Mouse (Mus musculus) lung, embryonic 15.5 days (tissue): Measurements from ENCODE around the gene Mog. TPM values are rescaled to one million over a fixed set of nuclear protein-coding genes. Genes with fewer than 3 reads are reported as not detected.

Source experiments
- ATAC-seq: fragments of 200-750 bp; cut with Nextera tagmentation; 2 replicates; pipeline ENCODE4 v1.8.0; 2017; ENCODE audit warnings: moderate number of reproducible peaks, borderline replicate concordance; ENCODE audit not compliant: low FRiP score, low TSS enrichment; ENCODE audit errors: extremely low read depth
- H3K27ac ChIP-seq: fragments of 300-500 bp; sonication (generic); 2 replicates; pipeline ENCODE4 v1.5.1; 2015; ENCODE audit warnings: moderate library complexity, mild to moderate bottlenecking, inconsistent platforms
- H3K27me3 ChIP-seq: fragments of 300-500 bp; sonication (generic); 2 replicates; pipeline ENCODE4 v1.6.1; 2015; ENCODE audit warnings: inconsistent platforms
- H3K36me3 ChIP-seq: fragments of 300-500 bp; sonication (generic); 2 replicates; pipeline ENCODE4 v1.6.1; 2015; ENCODE audit warnings: inconsistent platforms
- H3K4me1 ChIP-seq: fragments of 300-500 bp; sonication (generic); 2 replicates; pipeline ENCODE4 v1.6.1; 2015; ENCODE audit warnings: inconsistent platforms
- H3K4me2 ChIP-seq: fragments of 300-500 bp; sonication (generic); 2 replicates; pipeline ENCODE4 v1.6.1; 2015; ENCODE audit warnings: inconsistent platforms, mild to moderate bottlenecking, moderate library complexity
- H3K4me3 ChIP-seq: fragments of 300-500 bp; sonication (generic); 2 replicates; pipeline ENCODE4 v1.5.1; 2015; ENCODE audit warnings: mild to moderate bottlenecking, inconsistent platforms
- H3K9ac ChIP-seq: fragments of 300-500 bp; sonication (generic); 2 replicates; pipeline ENCODE4 v1.6.1; 2015; ENCODE audit warnings: inconsistent platforms
- H3K9me3 ChIP-seq: fragments of 300-500 bp; sonication (generic); 2 replicates; pipeline ENCODE4 v1.6.1; 2016; ENCODE audit warnings: inconsistent platforms
- WGBS: fragments of 180-500 bp; shearing (Covaris S2); methylation state at CpG from one replicate; pipeline ENCODE4 v1.1.7; 2015; 5-methylcytosine and 5-hydroxymethylcytosine counted together
- polyA plus RNA-seq: library from polyadenylated mRNA; unstranded; fragments of >200 nt; fragmentation: Nextera tagmentation; extraction: Ambion mirVana; gene quantifications from 2 replicates; pipeline ENCODE4 v1.2.1, GENCODE M21; 2015

The Mog gene
- polyA plus RNA-seq, 1 experiment from 2014 or later = 0.14 TPM

- H3K9me3 ChIP-seq = no peaks in the 10 kb centered on the region
- 31% methylated on average over 5 of the region's 5 CpGs for WGBS
- H3K4me1 ChIP-seq = no peaks in the 10 kb centered on the region
- no peak within 1 kb of the TSS for H3K9ac ChIP-seq
- H3K27me3 ChIP-seq = peaks cover 30% of the 10 kb centered on the region
- peak within 1 kb of the TSS; percentile 47 for H3K4me2 ChIP-seq
- H3K36me3 ChIP-seq = no peaks in the 10 kb centered on the region
- ATAC-seq = no peak
- H3K27ac ChIP-seq = no peak within 1 kb of the TSS
- peak within 1 kb of the TSS; percentile 12; the same call in 1 of the 2 replicates for H3K4me3 ChIP-seq
Measured at GRCm38 (mm10) chr17:36989437-36989836, 33.8 kb downstream of the Mog start, which contains the start of gene H2-M5. Gene H2-M5, minus strand, starts transcription at chr17:36989537.

- no peak; the same call in 1 of the 2 replicates for ATAC-seq
- H3K4me3 ChIP-seq = peak overlapping the region; percentile 12; the same call in 1 of the 2 replicates
Measured at GRCm38 (mm10) chr17:36988475-36988874, 34.7 kb downstream of the Mog start.

GRCm38 (mm10) chr17:36982253-36983155 is 40.7 kb downstream of the Mog start:
- Histone ChIP-seq H3K4me3 (no peak overlapping the region), H3K9me3 (no peaks in the 10 kb centered on the region), H3K27me3 (peaks cover 6% of the 10 kb centered on the region; the same call in 1 of the 2 replicates), H3K4me2 (no peak overlapping the region), H3K4me1 (peaks cover 10% of the 10 kb centered on the region; the same call in 1 of the 2 replicates), H3K27ac (peak overlapping the region; percentile 69), H3K9ac (no peak overlapping the region), H3K36me3 (no peaks in the 10 kb centered on the region)
- WGBS = 31% methylated on average over 5 of the region's 5 CpGs
- ATAC-seq = peak; percentile 15; the same call in 1 of the 2 replicates

More at GRCm38 (mm10) chr17:36988475-36988874, 34.7 kb downstream of the Mog start:
- no peaks in the 10 kb centered on the region for H3K36me3 ChIP-seq
- H3K4me2 ChIP-seq = peak overlapping the region; percentile 47
- 11% methylated on average over 24 of the region's 24 CpGs for WGBS
- H3K27ac ChIP-seq = no peak overlapping the region
- peaks cover 30% of the 10 kb centered on the region for H3K27me3 ChIP-seq
- H3K4me1 ChIP-seq = no peaks in the 10 kb centered on the region
- no peaks in the 10 kb centered on the region for H3K9me3 ChIP-seq
- H3K9ac ChIP-seq = no peak overlapping the region

- peak overlapping the region; percentile 45; the same call in 1 of the 2 replicates for H3K4me2 ChIP-seq
- no peaks in the 10 kb centered on the region for H3K9me3 ChIP-seq
- H3K36me3 ChIP-seq = no peaks in the 10 kb centered on the region
- H3K4me3 ChIP-seq = no peak overlapping the region
- 0 out of 2 replicates have a peak overlapping the region, but pooled peaks have one; percentile 69 for H3K27ac ChIP-seq
- no peak for ATAC-seq
- no peaks in the 10 kb centered on the region; the same call in 1 of the 2 replicates for H3K27me3 ChIP-seq
- peaks cover 10% of the 10 kb centered on the region; the same call in 1 of the 2 replicates for H3K4me1 ChIP-seq
- no peak overlapping the region for H3K9ac ChIP-seq
- 3% methylated on average over 4 of the region's 4 CpGs for WGBS
Measured at GRCm38 (mm10) chr17:36981845-36982244, 41.4 kb downstream of the Mog start.

- peak within 1 kb of the TSS; percentile 7; the same call in 1 of the 2 replicates for H3K4me3 ChIP-seq
- 9% methylated on average over 18 of the region's 18 CpGs for WGBS
- H3K9ac ChIP-seq = no peak within 1 kb of the TSS
- peak within 1 kb of the TSS; percentile 45 for H3K4me2 ChIP-seq
- ATAC-seq = no peak
- H3K4me1 ChIP-seq = peaks cover 10% of the 10 kb centered on the region; the same call in 1 of the 2 replicates
- H3K36me3 ChIP-seq = no peaks in the 10 kb centered on the region
- no peaks in the 10 kb centered on the region; the same call in 1 of the 2 replicates for H3K27me3 ChIP-seq
- 0 out of 2 replicates have a peak within 1 kb of the TSS, but pooled peaks have one; percentile 69 for H3K27ac ChIP-seq
- no peaks in the 10 kb centered on the region for H3K9me3 ChIP-seq
Measured at GRCm38 (mm10) chr17:36981221-36981813, 41.9 kb downstream of the Mog start, which contains the start of gene 2410137M14Rik. Gene 2410137M14Rik, minus strand, starts transcription at chr17:36981237.

GRCm38 (mm10) chr17:36973271-36973787 is 49.9 kb downstream of the Mog start:
- H3K27me3 ChIP-seq = no peaks in the 10 kb centered on the region
- whole genome bisulfite sequencing = 65% methylated on average over 8 of the region's 8 CpGs
- no peak for ATAC-seq
- no peaks in the 10 kb centered on the region for H3K36me3 ChIP-seq
- H3K9me3 ChIP-seq = no peaks in the 10 kb centered on the region
- H3K4me2 ChIP-seq = no peak overlapping the region
- H3K4me1 ChIP-seq = no peaks in the 10 kb centered on the region
- H3K9ac ChIP-seq = no peak overlapping the region
- H3K27ac ChIP-seq = no peak overlapping the region
- no peak overlapping the region for H3K4me3 ChIP-seq

- H3K27me3 ChIP-seq = no peaks in the 10 kb centered on the region
- no peaks in the 10 kb centered on the region for H3K9me3 ChIP-seq
- H3K4me1 ChIP-seq = no peaks in the 10 kb centered on the region
- no peak overlapping the region for H3K9ac ChIP-seq
- no peak overlapping the region for H3K4me2 ChIP-seq
- no peak overlapping the region for H3K4me3 ChIP-seq
- no peak overlapping the region for H3K27ac ChIP-seq
- no peaks in the 10 kb centered on the region for H3K36me3 ChIP-seq
- no peak for ATAC-seq
- WGBS = 67% methylated on average over 3 of the region's 3 CpGs
Measured at GRCm38 (mm10) chr17:36972791-36973190, 50.4 kb downstream of the Mog start.

- H3K27me3 ChIP-seq = no peaks in the 10 kb centered on the region
- H3K4me3 ChIP-seq = no peak overlapping the region
- 78% methylated on average over 6 of the region's 6 CpGs for WGBS
- ATAC-seq = no peak
- no peaks in the 10 kb centered on the region for H3K4me1 ChIP-seq
- H3K27ac ChIP-seq = no peak overlapping the region
- H3K36me3 ChIP-seq = no peaks in the 10 kb centered on the region
- H3K9me3 ChIP-seq = no peaks in the 10 kb centered on the region
- no peak overlapping the region for H3K4me2 ChIP-seq
- H3K9ac ChIP-seq = no peak overlapping the region
Measured at GRCm38 (mm10) chr17:36971172-36971850, 51.9 kb downstream of the Mog start.

- no peak overlapping the region for H3K4me2 ChIP-seq
- H3K9ac ChIP-seq = no peak overlapping the region
- no peaks in the 10 kb centered on the region for H3K4me1 ChIP-seq
- no peak overlapping the region for H3K4me3 ChIP-seq
- no peaks in the 10 kb centered on the region for H3K36me3 ChIP-seq
- 65% methylated on average over 14 of the region's 14 CpGs for WGBS
- H3K27me3 ChIP-seq = no peaks in the 10 kb centered on the region
- ATAC-seq = no peak
- no peaks in the 10 kb centered on the region for H3K9me3 ChIP-seq
- H3K27ac ChIP-seq = no peak overlapping the region
Measured at GRCm38 (mm10) chr17:36970316-36970890, 52.8 kb downstream of the Mog start.

- no peaks in the 10 kb centered on the region for H3K27me3 ChIP-seq
- H3K36me3 ChIP-seq = no peaks in the 10 kb centered on the region
- ATAC-seq = no peak
- H3K4me2 ChIP-seq = no peak overlapping the region
- H3K4me3 ChIP-seq = no peak overlapping the region
- H3K9ac ChIP-seq = no peak overlapping the region
- no peaks in the 10 kb centered on the region for H3K4me1 ChIP-seq
- 78% methylated on average over 1 of the region's 1 CpGs for WGBS
- no peaks in the 10 kb centered on the region for H3K9me3 ChIP-seq
- no peak overlapping the region for H3K27ac ChIP-seq
Measured at GRCm38 (mm10) chr17:36966875-36967274, 56.3 kb downstream of the Mog start.

GRCm38 (mm10) chr17:36961125-36961524 is 62.1 kb downstream of the Mog start:
- ATAC-seq = no peak
- H3K4me3 ChIP-seq = no peak overlapping the region
- no peak overlapping the region for H3K27ac ChIP-seq
- 36% methylated on average over 1 of the region's 1 CpGs for WGBS
- H3K27me3 ChIP-seq = no peaks in the 10 kb centered on the region
- H3K36me3 ChIP-seq = peaks cover 4% of the 10 kb centered on the region; the same call in 1 of the 2 replicates
- H3K9me3 ChIP-seq = no peaks in the 10 kb centered on the region
- H3K4me2 ChIP-seq = no peak overlapping the region
- H3K9ac ChIP-seq = no peak overlapping the region
- H3K4me1 ChIP-seq = peaks cover 12% of the 10 kb centered on the region
